Mouse (Mus musculus) heart, postnatal 0 days (tissue): ENCODE results near the gene Zfhx3.

Experiments
- CTCF ChIP-seq: IDR thresholded peaks from 2 replicates; pipeline ENCODE4 v1.5.1; 2016; ENCODE audit warnings: antibody characterized with exemption, control low read depth, low read depth
- EP300 ChIP-seq: IDR thresholded peaks from 2 replicates; pipeline ENCODE4 v1.6.1; 2016; ENCODE audit warnings: antibody characterized with exemption, low read depth

DNA sequence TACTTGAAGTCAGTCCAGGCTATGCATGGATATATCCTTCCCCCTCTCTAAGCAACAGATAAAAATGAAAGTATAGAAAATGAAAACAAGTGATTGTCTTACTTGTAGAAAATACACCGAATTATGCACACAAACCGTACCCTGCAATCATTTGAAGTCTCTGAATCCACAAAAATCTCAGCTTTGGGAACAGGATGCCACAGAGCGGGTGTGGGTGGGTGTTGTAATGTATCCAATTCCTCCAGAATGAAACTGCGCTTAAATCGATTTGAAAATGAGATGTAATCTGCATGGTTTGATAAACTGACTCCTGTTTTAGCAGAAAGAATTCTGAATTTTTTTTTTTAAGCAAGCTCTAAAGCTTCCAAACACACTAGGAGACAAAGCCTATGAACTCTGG, 297.1 kb downstream of the Zfhx3 start:
- TF ChIP-seq CTCF (no peak), EP300 (no peak)
